Mouse (Mus musculus) embryonic facial prominence, embryonic 14.5 days (tissue): ENCODE results near the gene Stox2. TPM values are rescaled to one million over a fixed set of nuclear protein-coding genes. Genes with fewer than 3 reads are reported as not detected.

Experiments
- ATAC-seq: fragments of 200-750 bp; cut with Nextera tagmentation; 2 replicates; pipeline ENCODE4 v1.8.0; 2017; ENCODE audit warnings: low read depth, moderate number of reproducible peaks, moderate TSS enrichment
- DNase-seq: peaks from one replicate; pipeline ENCODE4 v3.0.0-alpha.2; 2015; ENCODE audit warnings: low spot score
- H3K27ac ChIP-seq: fragments of 300-500 bp; sonication (generic); replicated peaks from 2 replicates; pipeline ENCODE4 v1.5.1; 2014; ENCODE audit warnings: low read depth, mild to moderate bottlenecking, low read length, moderate library complexity
- H3K27me3 ChIP-seq: fragments of 300-500 bp; sonication (generic); replicated peaks from 2 replicates; pipeline ENCODE4 v1.6.1; 2014; ENCODE audit warnings: low read length; ENCODE audit not compliant: control insufficient read depth, insufficient read depth
- H3K36me3 ChIP-seq: fragments of 300-500 bp; sonication (generic); 2 replicates; pipeline ENCODE4 v1.6.1; 2014; ENCODE audit warnings: low read length, mixed read lengths; ENCODE audit not compliant: control insufficient read depth, insufficient read depth
- H3K4me1 ChIP-seq: fragments of 300-500 bp; sonication (generic); 2 replicates; pipeline ENCODE4 v1.6.1; 2014; ENCODE audit warnings: antibody characterized with exemption, low read length; ENCODE audit not compliant: control insufficient read depth, insufficient read depth
- H3K4me2 ChIP-seq: fragments of 300-500 bp; sonication (generic); 2 replicates; pipeline ENCODE4 v1.6.1; 2014; ENCODE audit warnings: low read depth, mild to moderate bottlenecking, low read length, moderate library complexity, mixed read lengths
- H3K4me3 ChIP-seq: fragments of 300-500 bp; sonication (generic); 2 replicates; pipeline ENCODE4 v1.5.1; 2014; ENCODE audit warnings: low read depth, mild to moderate bottlenecking, low read length
- H3K9ac ChIP-seq: fragments of 300-500 bp; sonication (generic); 2 replicates; pipeline ENCODE4 v1.6.1; 2014; ENCODE audit warnings: low read depth, mild to moderate bottlenecking, low read length, moderate library complexity, mixed read lengths
- H3K9me3 ChIP-seq: fragments of 300-500 bp; sonication (generic); 2 replicates; pipeline ENCODE4 v1.6.1; 2016; ENCODE audit warnings: low read length; ENCODE audit not compliant: control insufficient read depth
- WGBS: fragments of 180-500 bp; shearing (Covaris S2); extraction: QIAGEN DNeasy Blood & Tissue Kit; methylation state at CpG from one replicate; pipeline ENCODE4 v1.1.7; 2014; 5-methylcytosine and 5-hydroxymethylcytosine counted together
- polyA plus RNA-seq: library from polyadenylated mRNA; unstranded; fragments of >200 nt; fragmentation: Nextera tagmentation; extraction: Ambion mirVana; gene quantifications from 2 replicates; pipeline ENCODE4 v1.2.1, GENCODE M21; 2014

Stox2 gene
- polyA plus RNA-seq, 1 experiment from 2014 or later: 14.2 TPM

- Histone ChIP-seq H3K9me3 (no peaks in the 10 kb centered on the region), H3K4me3 (no peak overlapping the region), H3K9ac (no peak overlapping the region), H3K4me2 (no peak overlapping the region), H3K4me1 (peaks cover 20% of the 10 kb centered on the region), H3K36me3 (no peaks in the 10 kb centered on the region), H3K27ac (no peak overlapping the region), H3K27me3 (no peaks in the 10 kb centered on the region)
- DNase-seq (no peak), ATAC-seq (no peak)
- WGBS: 42% methylated on average over 10 of the region's 10 CpGs
Observed at GRCm38 (mm10) chr8:47279898-47280297, 166.3 kb downstream of the Stox2 start.

- Histone ChIP-seq H3K4me2 (no peak overlapping the region), H3K9ac (no peak overlapping the region), H3K36me3 (no peaks in the 10 kb centered on the region), H3K4me3 (no peak overlapping the region), H3K27ac (no peak overlapping the region), H3K4me1 (peaks cover 15% of the 10 kb centered on the region), H3K27me3 (no peaks in the 10 kb centered on the region), H3K9me3 (no peaks in the 10 kb centered on the region)
- ATAC-seq (no peak), DNase-seq (no peak)
- 79% methylated on average over 3 of the region's 3 CpGs for WGBS
Observed at GRCm38 (mm10) chr8:47278211-47278610, 168.0 kb downstream of the Stox2 start.

GRCm38 (mm10) chr8:47268931-47269330 lies 177.2 kb downstream of the Stox2 start:
- Histone ChIP-seq H3K27me3 (no peaks in the 10 kb centered on the region), H3K4me3 (no peak overlapping the region), H3K36me3 (no peaks in the 10 kb centered on the region), H3K9ac (no peak overlapping the region), H3K27ac (no peak overlapping the region), H3K9me3 (no peaks in the 10 kb centered on the region), H3K4me1 (peaks cover 13% of the 10 kb centered on the region; the same call in 1 of the 2 replicates), H3K4me2 (no peak overlapping the region)
- ATAC-seq: no peak
- WGBS: 92% methylated on average over 6 of the region's 6 CpGs
- DNase-seq: no peak

GRCm38 (mm10) chr8:47268062-47268822 lies 177.9 kb downstream of the Stox2 start:
- 0 out of 2 replicates have a peak overlapping the region, but pooled peaks have one; percentile 3 for H3K4me2 ChIP-seq
- peak; percentile 69 for ATAC-seq

GRCm38 (mm10) chr8:47263070-47263843 lies 182.9 kb downstream of the Stox2 start:
- no peaks in the 10 kb centered on the region for H3K27me3 ChIP-seq
- WGBS: 66% methylated on average over 17 of the region's 17 CpGs
- H3K4me1 ChIP-seq: peaks cover 20% of the 10 kb centered on the region; the same call in 1 of the 2 replicates
- no peak overlapping the region for H3K4me3 ChIP-seq
- no peak overlapping the region for H3K4me2 ChIP-seq
- H3K9ac ChIP-seq: no peak overlapping the region; the same call in 1 of the 2 replicates
- ATAC-seq: no peak
- H3K9me3 ChIP-seq: no peaks in the 10 kb centered on the region
- H3K27ac ChIP-seq: no peak overlapping the region
- H3K36me3 ChIP-seq: no peaks in the 10 kb centered on the region
- peak; percentile 33 for DNase-seq

More at GRCm38 (mm10) chr8:47268062-47268822, 177.9 kb downstream of the Stox2 start:
- peaks cover 13% of the 10 kb centered on the region; the same call in 1 of the 2 replicates for H3K4me1 ChIP-seq
- no peak overlapping the region for H3K9ac ChIP-seq
- 64% methylated on average over 21 of the region's 21 CpGs for WGBS
- H3K9me3 ChIP-seq: no peaks in the 10 kb centered on the region
- no peak overlapping the region for H3K4me3 ChIP-seq
- no peaks in the 10 kb centered on the region for H3K36me3 ChIP-seq
- peak; percentile 74 for DNase-seq
- H3K27me3 ChIP-seq: no peaks in the 10 kb centered on the region
- H3K27ac ChIP-seq: peak overlapping the region; percentile 23; the same call in 1 of the 2 replicates

- Histone ChIP-seq H3K4me2 (no peak overlapping the region), H3K9ac (no peak overlapping the region), H3K4me3 (no peak overlapping the region), H3K9me3 (no peaks in the 10 kb centered on the region), H3K27me3 (no peaks in the 10 kb centered on the region), H3K4me1 (peaks cover 12% of the 10 kb centered on the region; the same call in 1 of the 2 replicates), H3K27ac (no peak overlapping the region), H3K36me3 (no peaks in the 10 kb centered on the region)
- DNase-seq (no peak), ATAC-seq (no peak)
- 50% methylated on average over 12 of the region's 12 CpGs for WGBS
Observed at GRCm38 (mm10) chr8:47260751-47261474, 185.2 kb downstream of the Stox2 start.

- Histone ChIP-seq H3K36me3 (no peaks in the 10 kb centered on the region), H3K4me2 (no peak overlapping the region), H3K4me3 (no peak overlapping the region), H3K27ac (no peak overlapping the region), H3K4me1 (peaks cover 5% of the 10 kb centered on the region; the same call in 1 of the 2 replicates), H3K9ac (no peak overlapping the region), H3K27me3 (no peaks in the 10 kb centered on the region), H3K9me3 (no peaks in the 10 kb centered on the region)
- WGBS: 85% methylated on average over 4 of the region's 4 CpGs
- DNase-seq (no peak), ATAC-seq (no peak)
Observed at GRCm38 (mm10) chr8:47250832-47251231, 195.3 kb downstream of the Stox2 start.

GRCm38 (mm10) chr8:47245116-47245515 lies 201.0 kb downstream of the Stox2 start:
- H3K4me1 ChIP-seq: peaks cover 24% of the 10 kb centered on the region
- no peaks in the 10 kb centered on the region for H3K36me3 ChIP-seq
- H3K27ac ChIP-seq: no peak overlapping the region
- no peaks in the 10 kb centered on the region for H3K9me3 ChIP-seq
- no peaks in the 10 kb centered on the region for H3K27me3 ChIP-seq
- ATAC-seq (no peak), DNase-seq (no peak)
- 72% methylated on average over 4 of the region's 4 CpGs for WGBS
- no peak overlapping the region for H3K4me3 ChIP-seq
- H3K4me2 ChIP-seq: no peak overlapping the region
- H3K9ac ChIP-seq: no peak overlapping the region
